Mouse (Mus musculus) right cerebral cortex, postnatal 25 days (tissue): ENCODE measurements around the gene Fzr1.
A peak's percentile ranks its signal among the peaks of the same experiment; 100 is the strongest.

Experiments used
- DNase-seq: peaks from one replicate; pipeline ENCODE4 v3.0.0; 2022

Gene Fzr1

DNA sequence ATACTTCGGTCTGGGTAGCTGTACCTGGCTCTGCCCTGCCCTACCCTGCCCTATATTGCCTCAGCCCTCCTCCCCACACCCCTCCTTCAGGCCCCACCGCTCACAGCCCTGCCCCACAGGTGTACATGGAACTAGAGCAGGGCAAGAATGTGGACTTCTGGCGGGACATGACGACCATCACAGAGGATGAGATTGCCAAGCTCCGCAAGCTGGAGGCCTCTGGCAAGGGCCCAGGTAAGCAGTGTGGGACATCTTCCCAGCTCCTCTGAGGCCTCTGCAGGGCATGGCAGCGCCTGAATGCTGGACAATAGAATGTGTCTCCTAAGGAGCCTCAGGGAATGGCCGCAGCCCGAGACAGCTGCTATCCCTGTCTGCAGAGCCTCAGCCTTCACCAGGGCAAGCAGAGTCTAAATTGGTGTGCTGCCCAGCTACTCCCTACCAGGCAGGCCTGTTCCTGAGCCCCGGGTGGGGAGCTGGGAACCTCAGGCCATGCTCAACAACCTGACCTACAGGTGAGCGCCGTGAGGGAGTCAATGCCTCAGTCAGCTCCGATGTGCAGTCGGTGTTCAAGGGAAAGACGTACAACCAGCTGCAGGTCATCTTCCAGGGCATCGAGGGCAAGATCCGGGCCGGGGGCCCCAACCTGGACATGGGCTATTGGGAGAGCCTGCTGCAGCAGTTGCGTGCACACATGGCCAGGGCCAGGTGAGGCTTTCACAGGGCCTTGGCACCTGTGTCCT, 54.4 kb downstream of the Fzr1 start:
- DNase-seq: no peak

GRCm38 (mm10) chr10:81323141-81323775, 55.1 kb downstream of the Fzr1 start:
- no peak for DNase-seq

GRCm38 (mm10) chr10:81322444-81322843, 55.9 kb downstream of the Fzr1 start:
- DNase-seq: no peak

GRCm38 (mm10) chr10:81321436-81321835, 56.9 kb downstream of the Fzr1 start:
- DNase-seq: no peak

GRCm38 (mm10) chr10:81320550-81321347, 57.6 kb downstream of the Fzr1 start, which contains the start of gene Cactin:
Gene Cactin, plus strand, starts transcription at chr10:81321103.
- DNase-seq: peak; percentile 99

GRCm38 (mm10) chr10:81319741-81320549, 58.4 kb downstream of the Fzr1 start:
- DNase-seq: no peak

DNA sequence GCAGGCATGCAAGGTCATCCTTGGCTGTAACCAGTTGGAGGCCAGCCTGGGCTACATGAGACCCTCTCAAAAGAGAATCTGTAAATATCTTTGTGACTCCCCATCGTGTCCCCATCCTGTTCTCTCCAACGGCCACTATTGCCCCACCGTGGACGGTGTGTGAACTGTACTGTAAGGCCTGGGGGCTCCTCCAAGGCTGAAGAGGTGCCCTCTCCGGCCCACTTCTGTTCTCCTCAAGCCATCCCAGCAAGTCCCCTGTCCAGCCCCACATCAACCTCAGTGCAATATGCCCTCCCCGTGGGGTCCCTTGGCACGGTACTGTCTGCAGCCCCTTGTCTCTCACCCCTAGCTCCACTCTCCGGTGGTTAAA, 59.0 kb downstream of the Fzr1 start:
- no peak for DNase-seq

- no peak for DNase-seq
These were observed 59.6 kb downstream of the Fzr1 start for GRCm38 (mm10) chr10:81318589-81319329.

DNA sequence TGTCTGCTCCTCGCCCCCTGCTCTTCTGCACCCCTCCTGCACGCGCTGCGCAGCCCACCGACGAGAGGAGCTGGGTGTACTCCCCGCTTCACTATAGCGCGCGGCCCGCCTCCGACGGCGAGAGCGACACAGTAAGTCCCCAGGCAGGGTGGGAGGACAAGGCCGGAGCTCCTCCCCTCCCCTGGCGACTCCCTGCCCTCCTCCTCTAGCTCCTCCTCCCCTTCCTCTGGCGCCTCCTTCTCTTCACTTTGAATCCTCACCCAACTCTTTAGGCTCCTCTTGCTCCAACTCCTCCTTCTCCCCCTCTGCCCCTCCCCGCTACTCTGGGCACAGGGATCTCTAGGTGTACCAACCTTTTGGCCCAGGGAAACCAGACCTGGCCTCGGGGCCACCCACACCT, 61.0 kb downstream of the Fzr1 start:
- no peak for DNase-seq

DNA sequence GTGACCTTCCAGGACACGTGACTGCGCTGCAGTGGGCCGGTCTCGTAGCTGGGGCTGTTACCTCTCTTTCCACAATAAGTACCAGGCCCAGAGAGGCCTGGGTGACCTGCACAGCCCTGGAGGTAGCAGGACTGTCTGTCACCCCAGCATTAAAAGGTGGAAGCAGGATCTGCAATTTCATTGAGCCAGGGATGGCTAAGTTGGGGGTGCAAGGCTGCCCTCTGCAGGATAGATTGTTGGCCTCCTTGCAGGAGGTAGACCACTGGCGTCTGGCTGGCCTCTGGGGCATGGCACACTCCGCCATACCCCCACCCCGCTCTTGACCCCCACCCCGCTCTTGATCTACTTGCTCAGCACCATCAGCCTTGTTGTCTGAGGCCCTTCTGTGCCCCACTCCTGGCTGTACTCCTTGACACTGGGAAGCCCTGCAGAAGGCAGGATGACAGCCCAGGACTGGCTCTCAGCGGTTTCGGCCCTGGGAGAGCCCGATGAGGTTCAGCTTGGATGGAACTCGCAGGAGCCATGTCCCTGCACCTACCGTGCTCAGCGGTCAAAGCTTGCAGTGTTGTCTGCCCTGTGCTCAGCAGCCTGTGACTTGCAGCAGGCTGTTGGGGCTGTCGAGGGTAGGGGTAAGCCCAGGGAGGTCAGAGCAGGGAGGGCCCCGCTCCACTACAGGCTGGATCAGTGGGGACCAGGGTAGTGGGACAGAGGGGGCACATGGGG, 61.8 kb downstream of the Fzr1 start:
- no peak for DNase-seq
